Mouse (Mus musculus) frontal cortex, postnatal 25 days (tissue): Measurements from ENCODE around the gene Tap1.
"Not testable (repeated sequence)": the region's sequence is repeated elsewhere in the genome, so short reads cannot be mapped to it uniquely, and the experiment has no call there.

Source experiments
- DNase-seq, 2 experiments: peaks; one replicate each; pipeline ENCODE4 v3.0.0; 2022; ENCODE audit warnings: low spot score in 2 of 2

The Tap1 gene

DNA sequence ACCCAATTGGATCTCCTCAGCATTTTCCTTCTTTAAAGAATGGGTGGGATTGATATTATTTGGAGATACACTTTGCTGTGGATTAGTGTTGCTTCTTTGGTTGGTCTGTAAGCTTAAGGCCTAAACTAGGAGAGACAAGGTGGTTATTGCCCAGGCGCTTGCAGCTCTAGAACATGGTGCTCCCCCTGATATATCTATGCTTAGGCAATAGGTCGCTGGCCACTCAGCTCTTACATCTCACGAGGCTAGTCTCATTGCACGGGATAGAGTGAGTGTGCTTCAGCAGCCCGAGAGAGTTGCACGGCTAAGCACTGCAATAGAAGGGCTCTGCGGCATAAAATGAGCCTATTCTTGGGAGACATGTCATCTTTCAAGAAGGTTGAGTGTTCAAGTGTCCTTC lies 44.7 kb downstream of the Tap1 start:
- not testable (repeated sequence) for DNase-seq

- peak; percentile 50 to 61 for DNase-seq
These were observed 47.6 kb downstream of the Tap1 start for GRCm38 (mm10) chr17:34234926-34235325.

DNA sequence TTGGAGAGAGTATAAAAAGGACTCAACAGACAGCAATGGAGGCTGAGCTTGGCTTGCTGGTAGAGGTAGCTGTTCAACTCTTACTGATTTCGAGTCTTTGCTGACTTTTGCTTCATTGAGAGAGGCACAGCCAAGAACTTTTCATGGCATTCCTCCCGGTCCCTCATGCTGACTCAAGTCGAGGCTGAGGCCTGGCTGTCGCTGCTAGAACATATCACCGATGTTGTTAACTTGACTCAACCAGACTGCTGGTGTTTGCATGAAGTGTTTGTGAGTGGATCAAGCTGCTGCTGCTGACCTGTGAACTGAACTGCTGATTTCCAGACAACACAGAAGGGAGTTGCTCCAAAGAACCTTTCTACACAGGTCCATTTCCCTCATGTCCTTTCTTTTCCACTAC lies 49.3 kb downstream of the Tap1 start:
- peak in 1 of 2 experiments; percentile 3 for DNase-seq

GRCm38 (mm10) chr17:34237741-34238140 lies 50.4 kb downstream of the Tap1 start:
- DNase-seq, result no peak

DNA sequence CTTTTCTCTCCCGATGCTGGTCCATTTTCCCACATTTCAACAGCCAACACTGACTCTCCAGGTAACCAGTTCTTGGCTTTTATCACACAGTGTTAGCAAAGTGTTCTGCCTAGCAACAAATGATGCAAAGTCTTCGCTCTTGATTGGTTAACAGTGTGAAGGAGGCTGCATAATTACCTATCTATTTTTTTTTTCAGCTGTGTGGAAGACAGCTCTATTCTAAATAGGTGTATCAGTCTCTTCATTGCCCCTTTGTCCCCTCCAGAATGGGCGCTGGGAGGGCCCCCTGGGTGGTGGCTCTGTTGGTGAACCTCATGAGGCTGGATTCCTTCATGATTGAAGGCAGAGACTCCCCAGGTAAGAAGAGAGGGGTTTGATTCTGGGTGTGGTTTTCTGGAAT lies 51.4 kb downstream of the Tap1 start, which contains the start of gene H2-Ob:
TSS of gene H2-Ob (plus strand) at position 198 of the 400 bp plus-strand sequence.
- DNase-seq, result peak in 1 of 2 experiments; percentile 4

DNA sequence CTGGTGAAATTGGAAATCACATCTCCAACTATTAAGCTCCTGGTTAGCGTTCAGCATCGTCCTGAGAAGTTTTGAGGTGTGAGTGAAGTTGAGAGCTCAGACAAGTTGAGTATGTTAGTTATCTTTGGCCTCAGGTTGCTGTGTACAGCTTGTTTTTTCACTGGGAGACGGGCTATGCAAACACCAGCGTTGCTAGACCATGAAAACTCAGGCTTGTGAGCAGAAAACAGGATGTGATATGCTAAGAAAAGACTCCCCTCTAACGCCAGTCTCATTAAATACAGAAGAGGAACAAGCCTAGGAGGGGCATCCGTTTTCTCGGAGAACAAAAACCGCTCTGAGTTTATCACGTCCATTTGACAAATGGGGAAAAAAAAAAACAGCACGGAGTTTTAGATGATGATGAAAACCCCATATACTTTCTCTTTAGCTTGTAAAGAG lies 52.3 kb downstream of the Tap1 start:
- peak in 1 of 2 experiments; percentile 0 for DNase-seq

GRCm38 (mm10) chr17:34240366-34240765 lies 53.0 kb downstream of the Tap1 start:
- no peak for DNase-seq

- peak in 1 of 2 experiments; percentile 0 for DNase-seq
These were observed 53.6 kb downstream of the Tap1 start for GRCm38 (mm10) chr17:34240916-34241315.

GRCm38 (mm10) chr17:34244656-34245055 lies 57.3 kb downstream of the Tap1 start:
- DNase-seq, result no peak
